Mouse (Mus musculus) CH12.LX (cell line): ENCODE measurements around the gene Smarca4.

Experiments
- ETS1 ChIP-seq: conservative IDR thresholded peaks from 2 replicates; pipeline ENCODE4 v1.6.1; 2012; ENCODE audit warnings: low read depth, mild to moderate bottlenecking, inconsistent platforms, low read length, improper control_type of control experiment, moderate library complexity
- USF1 ChIP-seq: IDR thresholded peaks from 2 replicates; pipeline ENCODE4 v1.6.1; 2014; ENCODE audit warnings: low read depth, mild to moderate bottlenecking, inconsistent platforms, low read length, improper control_type of control experiment

GRCm38 (mm10) chr9:21568657-21569255 lies 47.2 kb upstream of the Smarca4 start:
- TF ChIP-seq ETS1 (no peak), USF1 (no peak)
